Mouse (Mus musculus) heart, postnatal 0 days (tissue): ENCODE data around the gene Kcnq1.

Experiments
- CTCF ChIP-seq: IDR thresholded peaks from 2 replicates; pipeline ENCODE4 v1.5.1; 2016; ENCODE audit warnings: antibody characterized with exemption, control low read depth, low read depth
- EP300 ChIP-seq: IDR thresholded peaks from 2 replicates; pipeline ENCODE4 v1.6.1; 2016; ENCODE audit warnings: antibody characterized with exemption, low read depth

DNA sequence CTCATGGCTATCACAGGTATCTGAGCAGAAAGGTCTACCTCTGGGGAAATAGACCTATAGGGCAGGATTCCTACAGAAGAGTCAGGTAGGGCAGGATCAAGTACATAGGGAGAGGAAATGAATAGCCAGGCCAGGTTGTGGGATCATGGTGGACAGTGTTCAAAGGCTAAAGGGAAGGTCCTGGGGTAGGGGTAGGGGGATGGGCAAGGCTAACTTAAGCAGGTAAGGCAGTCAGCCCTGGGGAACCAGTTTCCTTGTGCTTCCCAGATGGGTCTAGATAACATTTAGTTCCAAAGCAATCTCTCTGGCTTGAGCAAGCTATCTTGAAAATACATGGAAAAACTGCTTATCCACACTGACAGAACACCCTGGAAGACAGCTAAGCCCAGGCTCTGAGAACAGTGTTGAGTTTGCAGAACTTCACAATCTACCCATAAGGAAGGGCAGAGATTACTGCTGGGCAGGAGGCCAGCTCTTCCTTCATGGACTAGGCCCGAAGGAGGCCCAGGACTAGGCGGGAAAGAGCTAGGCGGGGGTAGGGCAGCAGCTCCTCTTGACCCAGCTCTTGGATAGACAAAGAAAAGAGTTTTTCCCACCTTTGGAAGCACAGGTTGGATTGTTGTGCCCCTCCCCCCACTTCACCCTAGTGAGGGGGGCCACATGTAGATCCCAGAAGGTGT is 235.3 kb downstream of the Kcnq1 start:
- TF ChIP-seq CTCF (no peak), EP300 (no peak)
